Mouse (Mus musculus): ENCODE measurements around the gene Cacnb4.
A peak's percentile ranks its signal among the peaks of the same experiment; 100 is the strongest.

Cacnb4 gene

GRCm38 (mm10) chr2:52518740-52519139 lies 157.9 kb downstream of the Cacnb4 start:
- peak; percentile 72 to 74 for DNase-seq

GRCm38 (mm10) chr2:52516534-52516933 lies 160.1 kb downstream of the Cacnb4 start:
- DNase-seq, result no peak

- DNase-seq, result no peak
Measured at GRCm38 (mm10) chr2:52512865-52513388, 163.7 kb downstream of the Cacnb4 start.

GRCm38 (mm10) chr2:52512206-52512605 lies 164.4 kb downstream of the Cacnb4 start:
- DNase-seq, result no peak

- DNase-seq, result no peak
Measured at GRCm38 (mm10) chr2:52511799-52512198, 164.8 kb downstream of the Cacnb4 start.

- no peak for DNase-seq
Measured at GRCm38 (mm10) chr2:52509779-52510500, 166.7 kb downstream of the Cacnb4 start.

- no peak for DNase-seq
Measured at GRCm38 (mm10) chr2:52505164-52505563, 171.5 kb downstream of the Cacnb4 start.

GRCm38 (mm10) chr2:52504762-52505161 lies 171.9 kb downstream of the Cacnb4 start:
- DNase-seq, result peak in 1 of 2 experiments; percentile 55

GRCm38 (mm10) chr2:52499849-52500262 lies 176.8 kb downstream of the Cacnb4 start:
- peak; percentile 61 to 69 for DNase-seq

- DNase-seq, result peak in 1 of 2 experiments; percentile 53
Measured at GRCm38 (mm10) chr2:52499101-52499537, 177.5 kb downstream of the Cacnb4 start.

- DNase-seq, result no peak
Measured at GRCm38 (mm10) chr2:52495097-52495694, 181.4 kb downstream of the Cacnb4 start.

- no peak for DNase-seq
Measured at GRCm38 (mm10) chr2:52494274-52494673, 182.4 kb downstream of the Cacnb4 start.

GRCm38 (mm10) chr2:52492867-52493266 lies 183.8 kb downstream of the Cacnb4 start:
- DNase-seq, result no peak

- DNase-seq, result no peak
Measured at GRCm38 (mm10) chr2:52489840-52490239, 186.8 kb downstream of the Cacnb4 start.

GRCm38 (mm10) chr2:52483496-52483895 lies 193.1 kb downstream of the Cacnb4 start:
- no peak for DNase-seq

GRCm38 (mm10) chr2:52480476-52480875 lies 196.2 kb downstream of the Cacnb4 start:
- DNase-seq, result no peak

GRCm38 (mm10) chr2:52478501-52478900 lies 198.1 kb downstream of the Cacnb4 start:
- no peak for DNase-seq

GRCm38 (mm10) chr2:52477550-52477907 lies 199.1 kb downstream of the Cacnb4 start:
- peak in 1 of 2 experiments; percentile 21 for DNase-seq

GRCm38 (mm10) chr2:52476801-52477549 lies 199.7 kb downstream of the Cacnb4 start:
- DNase-seq, result no peak

GRCm38 (mm10) chr2:52475854-52476253 lies 200.8 kb downstream of the Cacnb4 start:
- peak; percentile 91 to 92 for DNase-seq

GRCm38 (mm10) chr2:52474570-52474969 lies 202.1 kb downstream of the Cacnb4 start:
- peak; percentile 58 to 63 for DNase-seq

- peak; percentile 29 to 42 for DNase-seq
Measured at GRCm38 (mm10) chr2:52471545-52472291, 204.9 kb downstream of the Cacnb4 start.
